Comparison of ENCODE assay signal across 9 mouse cellular contexts in the genomic region with DNA sequence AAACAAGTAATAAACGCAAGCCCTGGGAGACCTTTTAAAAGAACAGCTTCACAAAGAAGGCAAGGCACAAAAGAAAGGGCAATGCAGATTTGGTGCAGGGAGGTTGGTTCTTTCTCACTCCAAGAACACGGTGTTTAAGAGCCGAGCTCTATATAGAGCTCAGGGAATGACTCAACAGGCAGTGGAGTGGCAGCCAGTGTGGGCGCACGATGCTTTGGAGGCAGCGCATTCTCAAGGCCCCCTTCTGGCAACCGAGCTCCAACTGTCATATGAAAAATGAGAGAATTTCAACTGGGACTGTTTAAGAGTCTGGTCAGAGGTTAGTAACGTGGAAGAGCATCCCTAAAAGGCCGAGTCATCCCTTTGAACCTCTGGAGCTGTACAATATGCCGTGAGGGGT.
DNase-seq lines count a peak whose midpoint lies in the region; ATAC-seq and TF ChIP-seq lines count a peak whose summit lies in the region.
"Had no signal": no experiment of that assay in that cellular context is flagged by ENCODE, and none has a peak within 500 bp of the region (broad histone marks: within the 10 kb centered on the region; RNA-seq: fewer than 3 reads in every experiment).

No protein-coding gene starts in this region.

- no peak overlapping the region for H3K9ac ChIP-seq in lung, embryonic 14.5 days
- H3K9ac ChIP-seq in intestine, postnatal 0 days (ENCODE audit: low read depth, low read length) = no peak overlapping the region
- H3K9ac ChIP-seq: liver, embryonic 14.5 days had no signal

- DNase-seq in lung, embryonic 14.5 days = peak; percentile 52
- DNase-seq in lung, postnatal 25 days (ENCODE audit: low spot score) = no peak
- DNase-seq in left cerebral cortex, postnatal 14 days (ENCODE audit: low spot score in 2 of 2) = peak; percentile 82 to 90
- DNase-seq in telencephalon, adult 2 months (ENCODE audit: low read depth, low spot score) = peak; percentile 87
- no peak for DNase-seq in cerebellum, adult 8-10 months
- DNase-seq in heart, postnatal 14 days = no peak

- peak; percentile 12; the same call in 1 of the 2 replicates for TF ChIP-seq CTCF in lung, embryonic 14.5 days (IDR thresholded peaks at IDR 0.05; ENCODE audit: low read depth)
- no peak for TF ChIP-seq CTCF in embryonic fibroblast, embryonic 13.5 days (IDR thresholded peaks at IDR 0.05; ENCODE audit: borderline replicate concordance, insufficient read depth, low read length)
- no peak; the same call in 1 of the 2 replicates for TF ChIP-seq CTCF in intestine, postnatal 0 days (IDR thresholded peaks at IDR 0.05; ENCODE audit: low read depth)

- H3K27ac ChIP-seq in lung, embryonic 14.5 days (ENCODE audit: low read depth) = no peak overlapping the region
- peak overlapping the region; percentile 75 for H3K27ac ChIP-seq in embryonic fibroblast, embryonic 13.5 days (ENCODE audit: insufficient read depth, low read length)
- no peak overlapping the region for H3K27ac ChIP-seq in intestine, postnatal 0 days (ENCODE audit: low read depth, low read length)
- H3K27ac ChIP-seq: liver, embryonic 14.5 days had no signal

- TF ChIP-seq POLR2A in embryonic fibroblast, embryonic 13.5 days (IDR thresholded peaks at IDR 0.05; ENCODE audit: low read depth, low read length) = no peak

- H3K4me1 ChIP-seq in lung, embryonic 14.5 days (ENCODE audit: insufficient read depth) = peaks cover 19% of the 10 kb centered on the region
- peaks cover 50% of the 10 kb centered on the region for H3K4me1 ChIP-seq in embryonic fibroblast, embryonic 13.5 days (ENCODE audit: control insufficient read depth, insufficient read depth, low read length)
- no peaks in the 10 kb centered on the region for H3K4me1 ChIP-seq in intestine, postnatal 0 days (replicated peaks; ENCODE audit: control insufficient read depth, insufficient read depth, low read length)

- WGBS in lung, embryonic 14.5 days = 27% methylated on average over 10 of the region's 10 CpGs
- 52% methylated on average over 10 of the region's 10 CpGs for whole genome bisulfite sequencing in intestine, postnatal 0 days

- ATAC-seq in lung, embryonic 14.5 days (ENCODE audit: insufficient read depth) = no peak
- no peak for ATAC-seq in intestine, postnatal 0 days

- H3K4me2 ChIP-seq in lung, embryonic 14.5 days = no peak overlapping the region
- H3K4me2 ChIP-seq in intestine, postnatal 0 days (replicated peaks; ENCODE audit: low read depth) = no peak overlapping the region

- no peaks in the 10 kb centered on the region for H3K27me3 ChIP-seq in lung, embryonic 14.5 days (ENCODE audit: insufficient read depth, low read length)
- no peaks in the 10 kb centered on the region for H3K27me3 ChIP-seq in intestine, postnatal 0 days (replicated peaks; ENCODE audit: control insufficient read depth, insufficient read depth, low read length)

- intact Hi-C loops in left cerebral cortex, postnatal 14 days (cut with DNase I) = no loop called here
- intact Hi-C loops in heart, postnatal 14 days (cut with DNase I) = no loop called here

- no peaks in the 10 kb centered on the region for H3K36me3 ChIP-seq in lung, embryonic 14.5 days (ENCODE audit: insufficient read depth)
- H3K36me3 ChIP-seq in intestine, postnatal 0 days (ENCODE audit: control insufficient read depth, insufficient read depth) = no peaks in the 10 kb centered on the region

- H3K4me3 ChIP-seq in lung, embryonic 14.5 days (ENCODE audit: low read depth, low read length) = no peak overlapping the region
- H3K4me3 ChIP-seq in embryonic fibroblast, embryonic 13.5 days (ENCODE audit: insufficient read depth, low read length) = no peak overlapping the region
- H3K4me3 ChIP-seq in intestine, postnatal 0 days (ENCODE audit: low read depth, low read length) = no peak overlapping the region

- H3K9me3 ChIP-seq in lung, embryonic 14.5 days (ENCODE audit: low read depth, low read length) = no peaks in the 10 kb centered on the region
- H3K9me3 ChIP-seq in intestine, postnatal 0 days (ENCODE audit: control insufficient read depth) = no peaks in the 10 kb centered on the region

Comparison
In these comparisons a context has a peak if more than half of its experiments do, and no peak if none do; other contexts are left out.
1. DNase-seq: peak in lung, embryonic 14.5 days (single experiment), left cerebral cortex, postnatal 14 days (2 of 2) and telencephalon, adult 2 months (single experiment); none in lung, postnatal 25 days (single experiment), cerebellum, adult 8-10 months (single experiment) and heart, postnatal 14 days (0 of 2).